Mouse (Mus musculus) thymus, postnatal 36 days (tissue): Measurements from ENCODE around the gene Atg13.

Experiments
- DNase-seq, 2 experiments: peaks; one replicate each; pipeline ENCODE4 v3.0.0; 2022; ENCODE audit warnings: mixed read lengths in 2 of 2

The Atg13 gene

GRCm38 (mm10) chr2:91689452-91689851 is 20.9 kb downstream of the Atg13 start:
- DNase-seq = no peak

- no peak for DNase-seq
These were observed 26.5 kb downstream of the Atg13 start for GRCm38 (mm10) chr2:91683919-91684318.

- peak in 1 of 2 experiments; percentile 13 for DNase-seq
These were observed 27.5 kb downstream of the Atg13 start for GRCm38 (mm10) chr2:91682850-91683249.

GRCm38 (mm10) chr2:91676961-91677360 is 33.4 kb downstream of the Atg13 start:
- no peak for DNase-seq

- DNase-seq = no peak
These were observed 34.0 kb downstream of the Atg13 start for GRCm38 (mm10) chr2:91676420-91676819.

- no peak for DNase-seq
These were observed 35.5 kb downstream of the Atg13 start for GRCm38 (mm10) chr2:91674895-91675294.

- DNase-seq = no peak
These were observed 36.8 kb downstream of the Atg13 start for GRCm38 (mm10) chr2:91673587-91673986.

GRCm38 (mm10) chr2:91670038-91670437 is 40.3 kb downstream of the Atg13 start:
- DNase-seq = no peak

GRCm38 (mm10) chr2:91669326-91669725 is 41.0 kb downstream of the Atg13 start:
- no peak for DNase-seq

- DNase-seq = no peak
These were observed 42.6 kb downstream of the Atg13 start for GRCm38 (mm10) chr2:91667747-91668146.

- DNase-seq = no peak
These were observed 43.9 kb downstream of the Atg13 start for GRCm38 (mm10) chr2:91666386-91666910.

GRCm38 (mm10) chr2:91664780-91665179 is 45.6 kb downstream of the Atg13 start:
- DNase-seq = no peak

GRCm38 (mm10) chr2:91660981-91661380 is 49.4 kb downstream of the Atg13 start:
- DNase-seq = no peak

GRCm38 (mm10) chr2:91659657-91660056 is 50.7 kb downstream of the Atg13 start:
- DNase-seq = no peak

GRCm38 (mm10) chr2:91656774-91657173 is 53.6 kb downstream of the Atg13 start:
- no peak for DNase-seq

- DNase-seq = no peak
These were observed 54.5 kb downstream of the Atg13 start for GRCm38 (mm10) chr2:91655827-91656226.

GRCm38 (mm10) chr2:91655388-91655787 is 55.0 kb downstream of the Atg13 start:
- no peak for DNase-seq

GRCm38 (mm10) chr2:91652863-91653262 is 57.5 kb downstream of the Atg13 start:
- DNase-seq = no peak

GRCm38 (mm10) chr2:91651458-91652258 is 58.7 kb downstream of the Atg13 start:
- DNase-seq = no peak

- no peak for DNase-seq
These were observed 59.9 kb downstream of the Atg13 start for GRCm38 (mm10) chr2:91650360-91650995.

GRCm38 (mm10) chr2:91649553-91650359 is 60.6 kb downstream of the Atg13 start, which contains the start of the genes Zfp408 and Arhgap1:
Zfp408 (minus strand) TSS chr2:91649791.
Arhgap1 (plus strand) TSS chr2:91649860.
- DNase-seq = peak; percentile 94 to 97

GRCm38 (mm10) chr2:91649152-91649551 is 61.2 kb downstream of the Atg13 start:
- DNase-seq = peak in 1 of 2 experiments; percentile 51

- peak; percentile 68 to 69 for DNase-seq
These were observed 63.6 kb downstream of the Atg13 start for GRCm38 (mm10) chr2:91646733-91647132.
